Mouse (Mus musculus) liver, embryonic 12.5 days (tissue): ENCODE results near the gene Fezf1. TPM values are rescaled to one million over a fixed set of nuclear protein-coding genes. Genes with fewer than 3 reads are reported as not detected.

Experiments
- ATAC-seq: fragments of 200-750 bp; cut with Nextera tagmentation; 2 replicates; pipeline ENCODE4 v1.8.0; 2017; ENCODE audit warnings: moderate number of reproducible peaks, mild to moderate bottlenecking, moderate library complexity
- H3K27ac ChIP-seq: fragments of 300-500 bp; sonication (generic); 2 replicates; pipeline ENCODE4 v1.5.1; 2016; ENCODE audit warnings: mild to moderate bottlenecking
- H3K27me3 ChIP-seq: fragments of 300-500 bp; sonication (generic); replicated peaks from 2 replicates; pipeline ENCODE4 v1.6.1; 2016; ENCODE audit warnings: mild to moderate bottlenecking, moderate library complexity
- H3K36me3 ChIP-seq: fragments of 300-500 bp; sonication (generic); 2 replicates; pipeline ENCODE4 v1.6.1; 2016; ENCODE audit warnings: mild to moderate bottlenecking, moderate library complexity
- H3K4me1 ChIP-seq: fragments of 300-500 bp; sonication (generic); 2 replicates; pipeline ENCODE4 v1.6.1; 2016
- H3K4me2 ChIP-seq: fragments of 300-500 bp; sonication (generic); 2 replicates; pipeline ENCODE4 v1.6.1; 2016; ENCODE audit warnings: mild to moderate bottlenecking, moderate library complexity
- H3K4me3 ChIP-seq: fragments of 300-500 bp; sonication (generic); 2 replicates; pipeline ENCODE4 v1.5.1; 2016; ENCODE audit warnings: mild to moderate bottlenecking, moderate library complexity
- H3K9ac ChIP-seq: fragments of 300-500 bp; sonication (generic); 2 replicates; pipeline ENCODE4 v1.6.1; 2016; ENCODE audit warnings: mild to moderate bottlenecking, moderate library complexity
- H3K9me3 ChIP-seq: fragments of 300-500 bp; sonication (generic); replicated peaks from 2 replicates; pipeline ENCODE4 v1.6.1; 2016; ENCODE audit warnings: mild to moderate bottlenecking, moderate library complexity
- WGBS: fragments of 180-500 bp; shearing (Covaris S2); methylation state at CpG from one replicate; pipeline ENCODE4 v1.1.7; 2016; ENCODE audit not compliant: insufficient replicate concordance; 5-methylcytosine and 5-hydroxymethylcytosine counted together
- polyA plus RNA-seq: library from polyadenylated mRNA; unstranded; fragments of >200 nt; fragmentation: Nextera tagmentation; extraction: Ambion mirVana; gene quantifications from 2 replicates; pipeline ENCODE4 v1.2.1, GENCODE M21; 2016

Gene Fezf1
- polyA plus RNA-seq, 1 experiment from 2014 or later: not detected

DNA sequence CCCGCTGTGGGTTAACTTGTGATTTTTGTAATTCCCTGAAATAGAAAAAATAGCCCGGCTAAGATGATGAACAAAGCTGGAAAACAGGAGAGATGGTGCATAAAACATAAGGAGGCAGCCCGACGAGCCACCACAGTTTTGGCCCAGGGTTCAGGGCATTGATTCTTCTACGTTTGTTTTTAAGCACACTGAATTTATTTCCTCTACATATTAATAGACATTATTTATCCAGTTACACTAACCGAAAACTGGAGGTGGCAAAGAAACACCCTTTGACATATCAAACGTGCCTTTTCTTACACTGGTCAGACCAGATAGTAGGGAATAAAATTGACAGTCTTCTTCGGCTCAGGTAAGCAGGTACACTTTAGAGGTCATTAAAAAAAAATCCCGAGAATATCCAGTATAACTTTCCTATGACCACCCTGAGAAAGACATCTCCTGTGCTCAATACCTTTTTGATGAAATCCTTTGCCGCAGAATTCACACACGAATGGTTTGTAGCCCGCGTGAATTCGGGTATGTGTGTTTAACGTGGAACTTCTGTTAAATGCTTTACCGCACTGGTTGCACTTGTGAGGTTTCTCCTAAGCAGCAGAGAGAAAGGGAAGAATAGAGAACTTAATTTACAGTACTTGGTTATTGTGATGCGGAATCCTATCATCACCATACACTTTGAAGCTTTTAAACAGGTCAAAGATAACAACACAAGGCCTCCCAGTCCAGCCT, 1.9 kb downstream of the Fezf1 start:
- Histone ChIP-seq H3K27me3 (peaks cover 91% of the 10 kb centered on the region), H3K36me3 (no peaks in the 10 kb centered on the region), H3K4me2 (no peak overlapping the region), H3K9me3 (no peaks in the 10 kb centered on the region), H3K27ac (no peak overlapping the region), H3K4me1 (peaks cover 4% of the 10 kb centered on the region; the same call in 1 of the 2 replicates), H3K9ac (no peak overlapping the region), H3K4me3 (no peak overlapping the region)
- no peak for ATAC-seq
- 5% methylated on average over 17 of the region's 17 CpGs for WGBS

DNA sequence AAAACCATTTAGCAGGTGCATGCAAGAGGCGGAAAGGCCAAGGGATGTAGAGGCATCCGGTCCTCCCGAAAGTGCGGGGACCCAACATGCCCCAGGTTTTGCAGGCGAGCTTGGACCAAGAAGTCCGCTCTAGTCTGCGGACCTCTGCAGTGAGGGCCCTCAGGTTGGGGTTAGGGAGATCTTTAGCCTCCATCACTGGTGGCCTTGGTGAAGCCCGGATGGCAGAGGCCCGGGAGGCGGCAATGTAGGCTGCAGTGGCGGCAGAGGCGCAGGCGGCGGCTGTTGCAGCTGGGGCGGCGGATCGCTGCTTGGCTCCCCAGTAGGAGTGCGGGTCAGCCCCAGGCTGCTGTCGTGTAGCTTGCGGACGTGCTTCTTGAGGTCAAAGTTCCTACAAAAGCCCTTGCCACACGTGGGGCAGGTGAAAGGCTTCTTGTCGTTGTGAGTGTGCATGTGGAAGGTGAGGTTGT, 2.6 kb downstream of the Fezf1 start:
- H3K4me1 ChIP-seq: peaks cover 4% of the 10 kb centered on the region; the same call in 1 of the 2 replicates
- H3K4me2 ChIP-seq: no peak overlapping the region
- H3K9me3 ChIP-seq: no peaks in the 10 kb centered on the region
- 5% methylated on average over 23 of the region's 23 CpGs for WGBS
- ATAC-seq: no peak
- no peak overlapping the region for H3K9ac ChIP-seq
- no peak overlapping the region for H3K27ac ChIP-seq
- no peaks in the 10 kb centered on the region for H3K36me3 ChIP-seq
- H3K4me3 ChIP-seq: no peak overlapping the region
- H3K27me3 ChIP-seq: peaks cover 93% of the 10 kb centered on the region

DNA sequence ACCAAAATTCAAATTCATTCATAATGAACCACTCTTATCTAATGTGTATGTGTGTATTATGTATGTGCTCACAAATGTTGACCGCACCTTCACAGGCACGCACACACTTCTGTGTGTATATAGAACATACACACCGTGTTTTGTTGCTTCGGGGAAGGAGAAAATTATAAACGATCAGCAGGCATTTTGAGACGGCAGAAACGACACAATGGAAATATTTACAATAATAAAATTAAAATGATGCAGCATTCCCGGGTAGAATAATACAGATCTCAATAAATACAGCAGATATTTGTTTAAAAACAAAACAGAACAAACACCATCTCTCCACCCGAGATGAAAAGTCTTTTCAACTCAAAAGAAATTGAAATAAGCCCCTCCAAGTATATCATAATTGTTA, 3.0 kb downstream of the Fezf1 start:
- Histone ChIP-seq H3K4me1 (peaks cover 4% of the 10 kb centered on the region; the same call in 1 of the 2 replicates), H3K4me2 (no peak overlapping the region), H3K9me3 (no peaks in the 10 kb centered on the region), H3K27me3 (peaks cover 88% of the 10 kb centered on the region), H3K36me3 (no peaks in the 10 kb centered on the region), H3K9ac (no peak overlapping the region), H3K4me3 (no peak overlapping the region), H3K27ac (no peak overlapping the region)
- 22% methylated on average over 9 of the region's 9 CpGs for WGBS
- no peak for ATAC-seq

DNA sequence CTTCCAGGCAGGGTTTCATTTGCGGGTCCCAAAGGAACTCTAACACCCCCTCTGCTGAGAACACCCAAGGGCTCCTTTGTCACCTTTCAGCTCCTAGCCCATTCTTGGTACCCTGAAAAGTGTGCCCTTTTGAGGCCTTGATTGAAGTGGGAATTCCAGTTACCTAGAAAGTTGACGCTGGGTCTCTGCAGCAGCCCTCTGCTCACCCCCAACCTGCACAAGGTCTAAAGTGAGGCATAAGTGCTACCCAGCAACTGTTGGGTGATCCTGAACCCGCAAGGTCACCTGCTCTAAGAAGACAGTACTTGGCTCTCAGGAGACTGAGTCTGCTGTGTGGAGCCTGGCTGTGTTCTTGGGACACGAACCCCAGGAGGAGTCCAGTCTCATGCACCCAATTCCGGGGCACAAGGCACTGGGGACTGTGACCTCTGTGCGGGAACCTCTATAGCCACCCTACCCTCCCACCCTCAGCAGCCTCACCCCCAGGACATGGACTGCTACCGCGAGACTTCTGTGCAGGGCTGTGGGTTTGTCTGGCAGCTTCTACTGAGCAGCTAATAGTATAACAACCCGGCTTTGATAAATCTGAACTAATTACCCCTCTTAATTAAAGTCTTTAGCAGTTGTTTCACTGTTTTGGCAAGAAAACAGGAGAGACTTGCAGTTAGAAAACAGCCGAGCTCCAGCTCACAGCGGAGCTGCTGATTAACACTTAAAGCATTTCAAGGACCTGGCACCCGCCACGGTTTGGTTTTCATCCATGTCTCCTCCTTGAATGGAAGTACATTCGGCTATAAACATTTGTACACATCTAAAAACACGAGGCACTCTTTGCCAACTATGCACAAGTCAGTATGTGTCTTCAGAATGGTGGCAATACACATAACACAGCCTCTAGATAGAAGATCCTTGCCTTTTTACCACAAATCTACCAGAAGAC, 4.1 kb downstream of the Fezf1 start:
- 3% methylated on average over 15 of the region's 15 CpGs for WGBS
- Histone ChIP-seq H3K4me1 (peaks cover 4% of the 10 kb centered on the region; the same call in 1 of the 2 replicates), H3K36me3 (no peaks in the 10 kb centered on the region), H3K27ac (no peak overlapping the region), H3K9ac (no peak overlapping the region), H3K27me3 (peaks cover 78% of the 10 kb centered on the region), H3K4me3 (no peak overlapping the region), H3K4me2 (no peak overlapping the region), H3K9me3 (no peaks in the 10 kb centered on the region)
- no peak for ATAC-seq

DNA sequence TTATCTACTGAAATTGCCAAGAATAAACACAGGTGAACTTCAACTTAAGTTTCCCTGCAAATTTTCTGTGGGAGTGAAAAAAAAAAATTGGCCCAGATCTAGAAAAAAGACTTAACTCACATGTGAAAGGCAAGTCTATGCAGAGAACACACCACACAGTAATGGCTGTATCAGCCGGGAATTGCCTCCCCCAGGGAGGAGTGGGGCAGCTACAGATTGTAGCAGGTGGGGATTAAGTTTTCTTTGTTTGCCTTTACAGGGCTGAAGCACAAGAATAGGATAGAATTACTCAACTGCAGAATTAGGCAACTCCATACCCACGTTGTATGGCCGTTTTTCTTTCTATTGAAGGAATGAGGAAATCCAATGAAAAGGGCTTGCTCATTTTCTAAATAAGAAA, 36.7 kb downstream of the Fezf1 start:
- Histone ChIP-seq H3K36me3 (no peaks in the 10 kb centered on the region), H3K27me3 (no peaks in the 10 kb centered on the region), H3K9me3 (no peaks in the 10 kb centered on the region), H3K4me1 (no peaks in the 10 kb centered on the region), H3K4me3 (no peak overlapping the region), H3K4me2 (no peak overlapping the region), H3K27ac (no peak overlapping the region), H3K9ac (no peak overlapping the region)
- ATAC-seq: no peak
- WGBS: 45% methylated on average over 3 of the region's 3 CpGs

DNA sequence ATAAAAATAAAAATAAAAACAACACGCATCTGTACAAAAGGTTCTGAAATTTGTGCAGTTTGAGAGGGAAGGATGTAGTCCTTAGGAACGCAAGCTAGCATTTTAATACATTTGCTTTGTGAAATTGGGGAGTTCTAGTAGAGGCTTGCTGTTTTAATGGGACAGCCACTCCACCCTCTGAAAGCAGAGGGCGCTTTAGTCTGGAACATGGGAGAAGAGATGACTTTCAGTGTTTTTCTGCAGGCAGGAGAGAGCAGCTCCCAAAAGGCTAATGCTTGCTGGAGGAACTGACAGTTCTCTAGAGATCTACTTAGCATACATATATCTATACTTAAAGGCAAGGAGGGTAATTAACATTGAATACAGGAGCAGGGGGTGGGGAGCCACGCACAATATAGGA, 40.4 kb downstream of the Fezf1 start:
- ATAC-seq: no peak
- WGBS: 49% methylated on average over 4 of the region's 4 CpGs
- Histone ChIP-seq H3K4me2 (no peak overlapping the region), H3K36me3 (no peaks in the 10 kb centered on the region), H3K9ac (no peak overlapping the region), H3K4me1 (no peaks in the 10 kb centered on the region), H3K9me3 (no peaks in the 10 kb centered on the region), H3K27ac (no peak overlapping the region), H3K4me3 (no peak overlapping the region), H3K27me3 (no peaks in the 10 kb centered on the region)

DNA sequence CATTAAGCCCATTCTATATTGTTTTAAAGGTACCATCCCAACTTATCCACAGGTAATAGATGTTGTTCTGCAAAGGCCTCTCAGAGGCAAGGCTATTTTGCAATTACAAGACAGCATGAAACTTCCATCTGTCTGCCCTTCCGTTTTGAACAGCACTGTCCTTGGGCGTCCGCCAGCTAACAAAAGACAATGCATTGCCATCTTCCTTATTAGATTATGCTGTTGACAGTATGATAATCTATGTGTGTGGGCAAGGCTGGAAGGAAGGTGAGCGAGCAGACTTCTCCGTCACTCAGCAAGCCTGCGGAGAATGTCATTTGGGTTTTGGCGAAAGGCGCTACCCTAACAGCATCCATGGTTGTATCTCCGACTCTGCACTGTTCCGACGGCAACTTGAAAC, 45.5 kb downstream of the Fezf1 start:
- no peaks in the 10 kb centered on the region for H3K4me1 ChIP-seq
- H3K4me3 ChIP-seq: no peak overlapping the region
- H3K27ac ChIP-seq: no peak overlapping the region
- no peak overlapping the region for H3K4me2 ChIP-seq
- H3K9ac ChIP-seq: no peak overlapping the region
- no peaks in the 10 kb centered on the region for H3K27me3 ChIP-seq
- ATAC-seq: no peak
- H3K9me3 ChIP-seq: 0 out of 2 replicates have a peak, but pooled peaks cover 2% of the 10 kb centered on the region
- H3K36me3 ChIP-seq: no peaks in the 10 kb centered on the region
- WGBS: 80% methylated on average over 11 of the region's 11 CpGs

Other genes starting within 250 kb of the Fezf1 start
- gene Aass, start 115.4 kb downstream of the Fezf1 start, polyA plus RNA-seq: 24.1 and 24.2 TPM in 2 replicates